Mouse (Mus musculus) liver, embryonic 11.5 days (tissue): ENCODE measurements around the gene Tenm2. TPM values are rescaled to one million over a fixed set of nuclear protein-coding genes. Genes with fewer than 3 reads are reported as not detected.

Experiments
- ATAC-seq: fragments of 200-750 bp; cut with Nextera tagmentation; replicated peaks from 2 replicates; pipeline ENCODE4 v1.8.0; 2017; ENCODE audit warnings: moderate number of reproducible peaks, mild to moderate bottlenecking, moderate TSS enrichment, moderate library complexity; ENCODE audit not compliant: low FRiP score
- DNase-seq: peaks from one replicate; pipeline ENCODE4 v3.0.0-alpha.2; 2017; ENCODE audit warnings: low spot score
- H3K27ac ChIP-seq: fragments of 300-500 bp; sonication (generic); 2 replicates; pipeline ENCODE4 v1.5.1; 2014; ENCODE audit warnings: mild to moderate bottlenecking, low read depth, low read length, control low read depth
- H3K27me3 ChIP-seq: fragments of 300-500 bp; sonication (generic); replicated peaks from 2 replicates; pipeline ENCODE4 v1.6.1; 2014; ENCODE audit warnings: low read length, mixed read lengths; ENCODE audit not compliant: control insufficient read depth, insufficient read depth
- H3K36me3 ChIP-seq: fragments of 300-500 bp; sonication (generic); 2 replicates; pipeline ENCODE4 v1.6.1; 2014; ENCODE audit warnings: mild to moderate bottlenecking, low read length, moderate library complexity, mixed read lengths; ENCODE audit not compliant: control insufficient read depth, insufficient read depth
- H3K4me1 ChIP-seq: fragments of 300-500 bp; sonication (generic); replicated peaks from 2 replicates; pipeline ENCODE4 v1.6.1; 2014; ENCODE audit warnings: low read length, mixed read lengths; ENCODE audit not compliant: control insufficient read depth, insufficient read depth
- H3K4me2 ChIP-seq: fragments of 300-500 bp; sonication (generic); 2 replicates; pipeline ENCODE4 v1.6.1; 2014; ENCODE audit warnings: mild to moderate bottlenecking, control low read depth, moderate library complexity
- H3K4me3 ChIP-seq: fragments of 300-500 bp; sonication (generic); 2 replicates; pipeline ENCODE4 v1.5.1; 2014; ENCODE audit warnings: low read depth, low read length, control low read depth
- H3K9ac ChIP-seq: fragments of 300-500 bp; sonication (generic); 2 replicates; pipeline ENCODE4 v1.6.1; 2014; ENCODE audit warnings: low read depth, low read length, control low read depth
- H3K9me3 ChIP-seq: fragments of 300-500 bp; sonication (generic); 2 replicates; pipeline ENCODE4 v1.6.1; 2016; ENCODE audit warnings: low read length, inconsistent platforms, mixed read lengths; ENCODE audit not compliant: control insufficient read depth
- WGBS: fragments of 180-500 bp; shearing (Covaris S2); extraction: QIAGEN DNeasy Blood & Tissue Kit; methylation state at CpG from one replicate; pipeline ENCODE4 v1.1.7; 2014; 5-methylcytosine and 5-hydroxymethylcytosine counted together
- polyA plus RNA-seq: library from polyadenylated mRNA; unstranded; fragments of >200 nt; fragmentation: Nextera tagmentation; extraction: Ambion mirVana; gene quantifications from 2 replicates; pipeline ENCODE4 v1.2.1, GENCODE M21; 2014

Gene Tenm2
- polyA plus RNA-seq, 1 experiment from 2014 or later = 0.78 TPM

DNA sequence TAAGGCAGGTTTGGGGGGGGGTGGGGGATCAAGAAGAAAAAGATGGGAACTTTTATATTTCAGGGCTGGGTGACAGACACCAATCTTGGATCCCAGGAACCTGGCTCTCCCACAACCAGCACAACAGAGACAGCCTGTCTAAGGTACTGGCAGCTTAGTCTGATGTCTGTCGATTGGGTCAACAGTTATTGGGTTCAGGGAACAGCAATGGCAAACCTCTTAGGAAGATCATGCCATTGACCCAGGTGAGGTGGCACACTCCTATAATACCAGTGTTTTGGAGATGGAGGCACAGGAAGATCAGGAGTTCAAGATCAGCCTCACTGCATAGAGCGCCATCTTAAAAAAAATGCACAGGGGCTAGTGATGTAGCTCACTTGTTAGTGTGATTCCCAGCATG is 1273.3 kb downstream of the Tenm2 start:
- no peak for DNase-seq

GRCm38 (mm10) chr11:35959270-35959669 is 1276.5 kb downstream of the Tenm2 start:
- ATAC-seq (no peak), DNase-seq (no peak)
- Histone ChIP-seq H3K9me3 (no peaks in the 10 kb centered on the region), H3K27ac (no peak overlapping the region), H3K36me3 (no peaks in the 10 kb centered on the region), H3K27me3 (no peaks in the 10 kb centered on the region), H3K4me1 (peaks cover 5% of the 10 kb centered on the region; the same call in 1 of the 2 replicates), H3K9ac (no peak overlapping the region), H3K4me2 (no peak overlapping the region), H3K4me3 (no peak overlapping the region)
- WGBS = 67% methylated on average over 3 of the region's 3 CpGs

More for the DNA sequence above, 1273.3 kb downstream of the Tenm2 start:
- Histone ChIP-seq H3K4me1 (peaks cover 5% of the 10 kb centered on the region; the same call in 1 of the 2 replicates), H3K9me3 (no peaks in the 10 kb centered on the region), H3K36me3 (no peaks in the 10 kb centered on the region), H3K4me3 (no peak overlapping the region), H3K4me2 (no peak overlapping the region), H3K9ac (no peak overlapping the region), H3K27me3 (no peaks in the 10 kb centered on the region), H3K27ac (no peak overlapping the region)
- no peak for ATAC-seq
- 79% methylated on average over 2 of the region's 2 CpGs for WGBS
